Mouse (Mus musculus): ENCODE measurements around the gene Prkar2b. TPM values are rescaled to one million over a fixed set of nuclear protein-coding genes. Genes with fewer than 3 reads are reported as not detected.

The Prkar2b gene
- polyA plus RNA-seq, 1 experiment from 2014 or later: 123 TPM

DNA sequence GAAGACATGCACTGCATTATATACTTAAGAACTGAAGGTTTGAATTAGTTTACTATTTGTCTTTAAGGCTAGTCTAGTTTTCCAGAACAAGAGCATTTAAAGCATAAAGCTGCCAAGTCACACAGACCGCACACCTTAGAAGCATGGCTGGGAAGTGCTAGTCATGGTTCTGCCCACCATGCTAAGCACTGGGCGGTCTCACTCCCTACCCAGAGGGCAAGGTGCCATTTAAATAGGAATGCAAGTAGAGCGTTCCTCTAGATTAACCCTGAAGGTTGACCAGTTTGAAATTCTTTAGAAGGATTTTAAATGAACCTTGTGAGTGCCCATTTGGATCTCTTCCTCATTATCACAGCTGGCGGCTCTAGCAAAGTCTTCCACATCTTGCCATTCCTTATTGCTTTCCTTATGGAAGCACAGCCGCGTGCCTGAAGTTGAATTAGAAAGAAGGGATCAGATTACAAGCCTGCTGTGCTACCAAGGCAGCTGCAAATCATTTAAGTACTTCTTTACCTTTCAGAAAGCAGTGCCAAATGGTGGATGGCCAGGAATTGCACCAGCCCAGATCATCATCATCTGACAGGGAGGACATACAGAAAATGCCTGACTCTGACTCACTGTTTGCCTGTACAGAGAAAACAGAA lies 124.3 kb downstream of the Prkar2b start:
- 41% methylated on average over 6 of the region's 6 CpGs for WGBS
- Histone ChIP-seq H3K27ac (replicated peaks) (no peak overlapping the region), H3K4me2 (no peak overlapping the region), H3K36me3 (peaks cover 57% of the 10 kb centered on the region), H3K9ac (replicated peaks) (no peak overlapping the region), H3K4me1 (no peaks in the 10 kb centered on the region), H3K4me3 (replicated peaks) (no peak overlapping the region), H3K9me3 (replicated peaks) (no peaks in the 10 kb centered on the region), H3K27me3 (replicated peaks) (no peaks in the 10 kb centered on the region)
- ATAC-seq (ENCODE audit: low FRiP score): no peak

- H3K27me3 ChIP-seq (replicated peaks): no peaks in the 10 kb centered on the region
- no peak overlapping the region for H3K4me3 ChIP-seq (replicated peaks)
- H3K9me3 ChIP-seq (replicated peaks): no peaks in the 10 kb centered on the region
- H3K36me3 ChIP-seq: peaks cover 46% of the 10 kb centered on the region
- no peak overlapping the region for H3K27ac ChIP-seq (replicated peaks)
- H3K4me1 ChIP-seq: 0 out of 2 replicates have a peak, but pooled peaks cover under 1% of the 10 kb centered on the region
- ATAC-seq (ENCODE audit: low FRiP score): no peak
- H3K9ac ChIP-seq (replicated peaks): no peak overlapping the region
- WGBS: 96% methylated on average over 3 of the region's 3 CpGs
- no peak overlapping the region for H3K4me2 ChIP-seq
Measured at GRCm38 (mm10) chr12:31931818-31932217, 129.3 kb downstream of the Prkar2b start.

DNA sequence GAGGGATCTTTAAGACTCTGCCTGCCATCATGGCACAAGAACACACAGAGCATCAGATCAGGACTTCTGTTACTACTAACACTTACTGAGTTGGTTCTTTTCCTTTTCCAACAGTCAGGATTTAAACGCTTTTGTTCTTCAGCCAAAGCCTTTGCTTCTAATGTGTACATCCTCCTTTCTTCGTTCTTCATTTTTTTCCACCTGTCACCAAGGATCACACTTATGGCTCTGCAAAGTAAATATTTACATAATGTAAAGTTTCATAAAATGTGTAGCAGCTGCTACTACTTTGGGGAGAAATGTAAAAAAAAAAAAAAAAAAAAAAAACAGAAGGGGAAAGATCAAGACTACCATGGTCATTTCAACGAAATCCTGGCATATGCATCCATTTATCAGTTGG lies 132.6 kb downstream of the Prkar2b start:
- Histone ChIP-seq H3K27ac (replicated peaks) (no peak overlapping the region), H3K4me3 (replicated peaks) (no peak overlapping the region), H3K36me3 (peaks cover 43% of the 10 kb centered on the region), H3K4me1 (0 out of 2 replicates have a peak, but pooled peaks cover 4% of the 10 kb centered on the region), H3K9me3 (replicated peaks) (no peaks in the 10 kb centered on the region), H3K4me2 (no peak overlapping the region), H3K9ac (replicated peaks) (no peak overlapping the region), H3K27me3 (replicated peaks) (no peaks in the 10 kb centered on the region)
- no peak for ATAC-seq (ENCODE audit: low FRiP score)
- 86% methylated on average over 3 of the region's 3 CpGs for WGBS

DNA sequence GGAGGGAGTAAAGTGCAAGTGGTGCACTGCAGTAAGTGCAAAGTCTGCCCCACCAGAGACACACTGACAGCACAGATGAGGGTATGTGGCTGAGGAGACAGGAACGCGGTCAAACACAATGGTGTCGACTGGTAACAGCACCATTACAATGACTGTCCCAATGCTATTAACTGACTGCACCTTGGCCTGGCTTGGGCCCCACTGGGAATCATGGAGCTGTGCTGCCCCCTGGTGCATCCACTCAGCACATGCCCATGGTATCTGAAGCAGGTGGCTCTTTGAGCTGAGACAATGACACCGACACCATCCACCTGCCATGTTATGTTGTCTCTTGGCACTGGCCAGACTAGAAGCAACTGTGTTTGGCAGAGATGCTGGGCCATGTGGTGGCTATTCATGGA lies 134.4 kb downstream of the Prkar2b start:
- H3K9me3 ChIP-seq (replicated peaks): no peaks in the 10 kb centered on the region
- no peak overlapping the region for H3K27ac ChIP-seq (replicated peaks)
- H3K36me3 ChIP-seq: peaks cover 34% of the 10 kb centered on the region
- H3K4me3 ChIP-seq (replicated peaks): no peak overlapping the region
- H3K9ac ChIP-seq (replicated peaks): no peak overlapping the region
- no peak overlapping the region for H3K4me2 ChIP-seq
- 0 out of 2 replicates have a peak, but pooled peaks cover 4% of the 10 kb centered on the region for H3K4me1 ChIP-seq
- WGBS: 19% methylated on average over 4 of the region's 4 CpGs
- H3K27me3 ChIP-seq (replicated peaks): no peaks in the 10 kb centered on the region
- ATAC-seq (ENCODE audit: low FRiP score): peak; percentile 90

- Histone ChIP-seq H3K9me3 (replicated peaks) (no peaks in the 10 kb centered on the region), H3K9ac (replicated peaks) (no peak overlapping the region), H3K4me3 (replicated peaks) (no peak overlapping the region), H3K27me3 (replicated peaks) (no peaks in the 10 kb centered on the region), H3K4me1 (0 out of 2 replicates have a peak, but pooled peaks cover 4% of the 10 kb centered on the region), H3K27ac (replicated peaks) (no peak overlapping the region), H3K4me2 (no peak overlapping the region), H3K36me3 (peaks cover 26% of the 10 kb centered on the region)
- ATAC-seq (ENCODE audit: low FRiP score): no peak
- WGBS: 92% methylated on average over 6 of the region's 6 CpGs
Measured at GRCm38 (mm10) chr12:31925343-31925742, 135.8 kb downstream of the Prkar2b start.

DNA sequence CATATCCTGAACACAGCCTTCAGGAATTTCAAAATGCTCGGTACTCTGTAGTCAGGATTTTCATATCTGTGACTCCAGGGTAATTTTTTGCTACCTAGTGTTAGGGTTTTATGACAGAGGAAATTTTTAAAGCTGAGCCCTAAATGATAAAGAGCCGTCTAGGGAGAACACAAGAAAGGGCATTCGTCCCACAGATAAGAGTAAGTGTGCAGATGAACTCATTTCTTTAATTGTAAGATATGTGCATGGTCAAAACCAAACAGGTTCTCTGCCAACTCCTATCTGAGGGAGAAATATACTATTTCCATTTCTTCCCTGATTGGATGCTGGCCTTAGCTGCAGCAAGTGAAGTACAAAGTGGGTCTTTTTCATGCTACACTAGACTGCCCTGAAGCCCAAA lies 137.0 kb downstream of the Prkar2b start:
- Histone ChIP-seq H3K4me3 (replicated peaks) (no peak overlapping the region), H3K36me3 (peaks cover 24% of the 10 kb centered on the region)
- WGBS: 91% methylated on average over 3 of the region's 3 CpGs

GRCm38 (mm10) chr12:31920464-31921405 lies 140.4 kb downstream of the Prkar2b start:
- Histone ChIP-seq H3K27ac (replicated peaks) (no peak overlapping the region), H3K27me3 (replicated peaks) (no peaks in the 10 kb centered on the region), H3K9me3 (replicated peaks) (no peaks in the 10 kb centered on the region), H3K4me3 (replicated peaks) (no peak overlapping the region), H3K36me3 (peaks cover 10% of the 10 kb centered on the region), H3K4me1 (no peaks in the 10 kb centered on the region), H3K9ac (replicated peaks) (no peak overlapping the region), H3K4me2 (no peak overlapping the region)
- 82% methylated on average over 18 of the region's 18 CpGs for WGBS
- peak; percentile 14 for ATAC-seq (ENCODE audit: low FRiP score)

More for the DNA sequence above, 137.0 kb downstream of the Prkar2b start:
- no peak overlapping the region for H3K4me2 ChIP-seq
- 0 out of 2 replicates have a peak, but pooled peaks cover 4% of the 10 kb centered on the region for H3K4me1 ChIP-seq
- no peaks in the 10 kb centered on the region for H3K9me3 ChIP-seq (replicated peaks)
- no peak overlapping the region for H3K9ac ChIP-seq (replicated peaks)
- H3K27me3 ChIP-seq (replicated peaks): no peaks in the 10 kb centered on the region
- ATAC-seq (ENCODE audit: low FRiP score): no peak
- no peak overlapping the region for H3K27ac ChIP-seq (replicated peaks)

DNA sequence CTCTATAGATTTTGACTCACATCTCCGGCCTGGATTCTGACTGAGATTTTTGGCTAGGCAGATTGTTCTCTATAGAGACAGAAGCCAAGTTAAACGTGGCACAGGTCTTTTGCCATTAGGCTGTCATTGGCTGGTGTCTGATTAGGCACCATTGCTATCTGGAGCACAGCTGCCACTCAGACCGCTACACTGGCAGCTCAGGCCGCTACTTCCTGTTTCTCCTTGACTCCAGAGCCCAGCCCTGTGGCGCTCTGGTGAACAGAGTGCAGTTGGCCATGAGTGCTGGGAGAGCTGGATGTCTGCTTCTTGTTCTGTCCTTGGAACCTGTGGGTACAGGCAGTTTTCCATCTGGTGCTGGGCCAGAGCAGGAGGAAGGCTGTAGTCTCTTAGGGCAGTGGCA lies 143.9 kb downstream of the Prkar2b start:
- ATAC-seq (ENCODE audit: low FRiP score): no peak
- H3K9ac ChIP-seq (replicated peaks): no peak overlapping the region
- 82% methylated on average over 5 of the region's 5 CpGs for WGBS
- H3K36me3 ChIP-seq: no peaks in the 10 kb centered on the region
- no peak overlapping the region for H3K27ac ChIP-seq (replicated peaks)
- no peaks in the 10 kb centered on the region for H3K4me1 ChIP-seq
- no peak overlapping the region for H3K4me3 ChIP-seq (replicated peaks)
- H3K4me2 ChIP-seq: no peak overlapping the region
- H3K9me3 ChIP-seq (replicated peaks): no peaks in the 10 kb centered on the region
- H3K27me3 ChIP-seq (replicated peaks): no peaks in the 10 kb centered on the region

- Histone ChIP-seq H3K27me3 (replicated peaks) (no peaks in the 10 kb centered on the region), H3K4me1 (no peaks in the 10 kb centered on the region), H3K9me3 (replicated peaks) (no peaks in the 10 kb centered on the region), H3K4me3 (replicated peaks) (no peak overlapping the region), H3K9ac (replicated peaks) (no peak overlapping the region), H3K36me3 (no peaks in the 10 kb centered on the region), H3K27ac (replicated peaks) (no peak overlapping the region), H3K4me2 (no peak overlapping the region)
- no peak for ATAC-seq (ENCODE audit: low FRiP score)
- 95% methylated on average over 5 of the region's 5 CpGs for WGBS
Measured at GRCm38 (mm10) chr12:31916691-31917090, 144.4 kb downstream of the Prkar2b start.

- WGBS: 75% methylated on average over 4 of the region's 4 CpGs
- no peaks in the 10 kb centered on the region for H3K4me1 ChIP-seq
- no peaks in the 10 kb centered on the region for H3K36me3 ChIP-seq
- no peak for ATAC-seq (ENCODE audit: low FRiP score)
- no peak overlapping the region for H3K27ac ChIP-seq (replicated peaks)
- no peak overlapping the region for H3K9ac ChIP-seq (replicated peaks)
- H3K27me3 ChIP-seq (replicated peaks): no peaks in the 10 kb centered on the region
- no peak overlapping the region for H3K4me2 ChIP-seq
- H3K4me3 ChIP-seq (replicated peaks): no peak overlapping the region
- no peaks in the 10 kb centered on the region for H3K9me3 ChIP-seq (replicated peaks)
Measured at GRCm38 (mm10) chr12:31913614-31914013, 147.5 kb downstream of the Prkar2b start.

- no peaks in the 10 kb centered on the region for H3K36me3 ChIP-seq
- no peaks in the 10 kb centered on the region for H3K9me3 ChIP-seq (replicated peaks)
- H3K4me3 ChIP-seq (replicated peaks): no peak overlapping the region
- no peak overlapping the region for H3K9ac ChIP-seq (replicated peaks)
- no peak overlapping the region for H3K4me2 ChIP-seq
- H3K4me1 ChIP-seq: no peaks in the 10 kb centered on the region
- H3K27ac ChIP-seq (replicated peaks): no peak overlapping the region
- ATAC-seq (ENCODE audit: low FRiP score): no peak
- H3K27me3 ChIP-seq (replicated peaks): no peaks in the 10 kb centered on the region
- WGBS: 89% methylated on average over 6 of the region's 6 CpGs
Measured at GRCm38 (mm10) chr12:31912966-31913551, 148.0 kb downstream of the Prkar2b start.
